Mouse (Mus musculus) myocyte (in vitro differentiated cells): Measurements from ENCODE around the gene Ccdc137. TPM values are rescaled to one million over a fixed set of nuclear protein-coding genes. Genes with fewer than 3 reads are reported as not detected.
A peak's percentile ranks its signal among the peaks of the same experiment; 100 is the strongest.

ENCODE experiments used
- H3K27me3 ChIP-seq: one replicate; pipeline ENCODE4 v1.6.1; 2011; ENCODE audit not compliant: control insufficient read depth, insufficient read depth, insufficient read length
- H3K36me3 ChIP-seq: one replicate; pipeline ENCODE4 v1.6.1; 2011; ENCODE audit not compliant: control insufficient read depth, insufficient read depth
- H3K4me2 ChIP-seq: one replicate; pipeline ENCODE4 v1.6.1; 2011; ENCODE audit warnings: low read depth, control low read depth
- H3K4me3 ChIP-seq: one replicate; pipeline ENCODE4 v1.5.1; 2011; ENCODE audit warnings: mild to moderate bottlenecking, control low read depth, moderate library complexity
- H3K79me2 ChIP-seq: one replicate; pipeline ENCODE4 v1.6.1; 2011; ENCODE audit not compliant: control insufficient read depth, insufficient read depth
- H3ac ChIP-seq: one replicate; pipeline ENCODE4 v1.6.1; 2011; ENCODE audit not compliant: control insufficient read depth, insufficient read length
- CEBPB ChIP-seq: IDR thresholded peaks from 2 replicates; pipeline ENCODE4 v1.6.1; 2011; ENCODE audit warnings: mild to moderate bottlenecking, moderate library complexity; ENCODE audit not compliant: poor library complexity, insufficient read depth, severe bottlenecking
- E2F4 ChIP-seq: IDR thresholded peaks from one replicate; pipeline ENCODE4 v1.6.1; 2011; ENCODE audit warnings: mild to moderate bottlenecking, control low read depth, moderate library complexity; ENCODE audit not compliant: insufficient read depth
- MAX ChIP-seq: IDR thresholded peaks from one replicate; pipeline ENCODE4 v1.6.1; 2011; ENCODE audit warnings: low read depth, mild to moderate bottlenecking, control low read depth
- MYOD1 ChIP-seq, 3 experiments: IDR thresholded peaks; one replicate each; pipeline ENCODE4 v1.6.1; 2011; ENCODE audit warnings: control low read depth in 2 of 3, low read depth in 2 of 3, mild to moderate bottlenecking in 2 of 3, moderate library complexity in 1 of 3; ENCODE audit not compliant: insufficient read length in 2 of 3, control insufficient read depth in 1 of 3
- MYOG ChIP-seq, 3 experiments: IDR thresholded peaks; one replicate each; pipeline ENCODE4 v1.6.1; 2011; ENCODE audit warnings: control low read depth in 2 of 3, low read depth in 2 of 3, mild to moderate bottlenecking in 2 of 3; ENCODE audit not compliant: insufficient read length in 2 of 3, control insufficient read depth in 1 of 3, insufficient read depth in 1 of 3
- POLR2A ChIP-seq: IDR thresholded peaks from one replicate; pipeline ENCODE4 v1.6.1; 2011; ENCODE audit warnings: low read depth, mild to moderate bottlenecking, control low read depth, moderate library complexity; ENCODE audit not compliant: insufficient read length
- POLR2AphosphoS2 ChIP-seq: IDR thresholded peaks from one replicate; pipeline ENCODE4 v1.6.1; 2011; ENCODE audit warnings: low read depth, control low read depth; ENCODE audit not compliant: insufficient read length
- REST ChIP-seq: IDR thresholded peaks from one replicate; pipeline ENCODE4 v1.6.1; 2011; ENCODE audit warnings: mild to moderate bottlenecking, control low read depth, moderate library complexity; ENCODE audit not compliant: insufficient read depth, insufficient read length
- SRF ChIP-seq: IDR thresholded peaks from one replicate; pipeline ENCODE4 v1.6.1; 2011; ENCODE audit warnings: low read depth; ENCODE audit not compliant: control insufficient read depth, insufficient read length
- TCF12 ChIP-seq: IDR thresholded peaks from one replicate; pipeline ENCODE4 v1.6.1; 2011; ENCODE audit warnings: mild to moderate bottlenecking, control low read depth; ENCODE audit not compliant: poor library complexity, insufficient read depth, severe bottlenecking
- TCF3 ChIP-seq: IDR thresholded peaks from one replicate; pipeline ENCODE4 v1.6.1; 2011; ENCODE audit warnings: low read depth, control low read depth; ENCODE audit not compliant: insufficient read length
- USF1 ChIP-seq: IDR thresholded peaks from one replicate; pipeline ENCODE4 v1.6.1; 2011; ENCODE audit warnings: low read depth, mild to moderate bottlenecking, control low read depth, moderate library complexity
- polyA plus RNA-seq: library from polyadenylated mRNA; unstranded; fragments of >200 nt; fragmentation: generic; extraction: Trizol; gene quantifications from one replicate; pipeline ENCODE4 v1.2.1, GENCODE M21; 2012; ENCODE audit warnings: missing spikeins

The Ccdc137 gene
- polyA plus RNA-seq, 1 experiment, result 11.4 TPM

GRCm38 (mm10) chr11:120423569-120424295 is 34.2 kb upstream of the Ccdc137 start:
- H3K4me2 ChIP-seq, result no peak overlapping the region
- H3K27me3 ChIP-seq, result no peaks in the 10 kb centered on the region
- H3K79me2 ChIP-seq, result peaks cover 35% of the 10 kb centered on the region

DNA sequence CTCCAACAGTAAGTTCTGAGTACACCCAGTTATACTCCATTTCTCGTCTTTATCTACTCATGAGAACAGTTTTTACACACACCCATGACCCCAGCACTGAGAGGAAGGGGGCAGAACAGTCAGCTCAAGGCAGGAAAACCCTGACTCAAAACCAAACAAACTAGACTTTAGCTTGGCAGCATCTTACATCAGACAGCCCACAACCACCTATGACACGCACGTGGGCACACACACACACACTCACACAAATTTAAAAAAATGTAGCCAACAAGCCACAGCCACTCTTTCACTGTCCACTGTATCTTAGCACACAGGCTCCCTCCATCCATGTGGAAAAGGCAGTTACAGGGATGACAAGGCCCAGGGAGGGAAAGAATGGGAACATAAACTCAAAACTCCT is 31.2 kb upstream of the Ccdc137 start:
- Histone ChIP-seq H3K79me2 (peaks cover 55% of the 10 kb centered on the region), H3ac (no peak overlapping the region), H3K36me3 (peaks cover 66% of the 10 kb centered on the region), H3K4me2 (no peak overlapping the region), H3K4me3 (no peak overlapping the region), H3K27me3 (no peaks in the 10 kb centered on the region)
- TF ChIP-seq MYOG (IDR thresholded peaks at IDR 0.05; ENCODE audit: control insufficient read depth in 1 of 3, insufficient read depth in 1 of 3, insufficient read length in 2 of 3, low read depth in 2 of 3), result no peak
- TF ChIP-seq REST, result no peak

More at GRCm38 (mm10) chr11:120423569-120424295, 34.2 kb upstream of the Ccdc137 start:
- Histone ChIP-seq H3K4me3 (no peak overlapping the region), H3K36me3 (peaks cover 72% of the 10 kb centered on the region), H3ac (no peak overlapping the region)
- TF ChIP-seq POLR2AphosphoS2 (no peak), REST (no peak), POLR2A (no peak), SRF (no peak), CEBPB (no peak), TCF12 (no peak), MYOG (IDR thresholded peaks at IDR 0.05; ENCODE audit: control insufficient read depth in 1 of 3, insufficient read depth in 1 of 3, insufficient read length in 2 of 3, low read depth in 2 of 3) (no peak), TCF3 (no peak), MAX (no peak), MYOD1 (IDR thresholded peaks at IDR 0.05; ENCODE audit: control insufficient read depth in 1 of 3, insufficient read length in 2 of 3, low read depth in 2 of 3) (no peak)

DNA sequence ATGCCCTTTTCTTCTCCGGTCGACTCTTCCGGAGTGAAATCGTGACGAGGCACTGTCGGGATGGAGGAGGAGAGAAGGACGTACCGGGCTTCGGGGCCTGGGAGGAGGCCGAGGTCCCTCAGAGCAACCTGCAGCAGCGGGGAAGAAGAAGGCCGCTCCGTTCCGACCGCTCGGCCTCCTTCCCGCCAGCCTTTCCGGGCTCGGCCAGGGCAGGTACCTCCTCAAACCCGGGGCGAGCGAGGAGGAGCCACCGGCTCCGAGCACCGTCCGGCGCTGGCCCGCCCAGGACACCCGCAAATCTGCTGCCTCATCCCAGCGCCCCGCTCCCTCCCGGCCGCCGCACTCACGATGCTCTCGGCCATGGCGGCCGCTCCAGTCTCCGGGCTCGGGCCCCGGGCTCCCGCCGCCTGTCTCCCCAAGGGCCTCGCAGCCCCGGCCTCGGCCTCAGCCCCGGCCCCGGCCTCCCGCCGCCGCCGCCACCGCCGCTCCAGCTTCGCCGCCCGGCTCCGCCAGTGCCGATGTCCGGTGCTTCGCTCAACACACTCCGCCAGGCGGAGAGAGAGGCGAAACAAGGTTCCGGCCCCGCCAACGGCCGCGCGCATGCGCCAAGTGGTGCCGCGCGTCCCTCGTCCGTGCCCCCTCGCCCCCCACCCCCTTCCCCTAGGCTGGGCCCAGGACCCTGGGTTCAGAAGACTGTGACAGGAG is 20.6 kb upstream of the Ccdc137 start, which contains the start of gene Nploc4:
Nploc4 (minus strand) TSS at position 557 of the 705 bp plus-strand sequence.
- TF ChIP-seq E2F4 (peak; percentile 56), MYOG (IDR thresholded peaks at IDR 0.05; ENCODE audit: control insufficient read depth in 1 of 3, insufficient read depth in 1 of 3, insufficient read length in 2 of 3, low read depth in 2 of 3) (peak in 2 of 3 experiments; percentile 29 to 52), POLR2AphosphoS2 (peak; percentile 58), POLR2A (peak; percentile 86), TCF3 (no peak), CEBPB (no peak), USF1 (no peak), SRF (no peak), TCF12 (no peak), MAX (no peak), MYOD1 (IDR thresholded peaks at IDR 0.05; ENCODE audit: control insufficient read depth in 1 of 3, insufficient read length in 2 of 3, low read depth in 2 of 3) (peak in 1 of 3 experiments; percentile 37), REST (no peak)
- Histone ChIP-seq H3K4me3 (peak within 1 kb of the TSS; percentile 85), H3ac (peak within 1 kb of the TSS; percentile 28), H3K36me3 (peaks cover 8% of the 10 kb centered on the region), H3K79me2 (peaks cover 44% of the 10 kb centered on the region), H3K27me3 (no peaks in the 10 kb centered on the region), H3K4me2 (peak within 1 kb of the TSS; percentile 98)

GRCm38 (mm10) chr11:120437857-120438385 is 20.0 kb upstream of the Ccdc137 start:
- peaks cover 40% of the 10 kb centered on the region for H3K79me2 ChIP-seq
- TF ChIP-seq TCF12 (no peak), MYOD1 (IDR thresholded peaks at IDR 0.05; ENCODE audit: control insufficient read depth in 1 of 3, insufficient read length in 2 of 3, low read depth in 2 of 3) (no peak), MAX (no peak), POLR2AphosphoS2 (no peak), REST (no peak), TCF3 (no peak), E2F4 (no peak)
- peak overlapping the region; percentile 28 for H3ac ChIP-seq
- H3K4me3 ChIP-seq, result peak overlapping the region; percentile 85
- no peaks in the 10 kb centered on the region for H3K27me3 ChIP-seq
- peaks cover 8% of the 10 kb centered on the region for H3K36me3 ChIP-seq
- peak overlapping the region; percentile 68 for H3K4me2 ChIP-seq

DNA sequence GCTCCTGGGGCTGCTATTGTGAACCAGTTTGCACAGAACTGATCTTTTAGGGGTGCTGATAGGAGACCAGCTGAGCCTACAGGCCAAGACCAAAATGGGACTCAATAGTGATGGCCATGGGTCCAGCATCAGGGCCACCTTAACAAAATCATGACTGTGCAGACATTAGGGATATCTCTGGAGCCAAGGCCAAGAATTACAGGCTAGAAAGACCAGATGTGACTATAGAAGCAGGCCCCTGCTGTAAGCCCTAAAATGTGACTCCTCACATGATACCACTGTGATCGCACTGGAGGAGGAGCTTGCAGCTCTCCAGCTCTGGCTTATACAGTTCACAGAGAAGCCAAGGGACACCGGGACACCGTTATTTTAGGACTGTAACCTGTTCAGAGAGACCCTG is 15.6 kb upstream of the Ccdc137 start, which contains the start of gene Tspan10:
Tspan10 (plus strand) TSS at position 301 of the 400 bp plus-strand sequence.
- H3K36me3 ChIP-seq, result no peaks in the 10 kb centered on the region
- H3K4me2 ChIP-seq, result no peak within 1 kb of the TSS
- no peak within 1 kb of the TSS for H3K4me3 ChIP-seq
- H3ac ChIP-seq, result no peak within 1 kb of the TSS
- peaks cover 5% of the 10 kb centered on the region for H3K27me3 ChIP-seq
- no peaks in the 10 kb centered on the region for H3K79me2 ChIP-seq
- TF ChIP-seq MYOG (IDR thresholded peaks at IDR 0.05; ENCODE audit: control insufficient read depth in 1 of 3, insufficient read depth in 1 of 3, insufficient read length in 2 of 3, low read depth in 2 of 3), result no peak
- no peak for TF ChIP-seq E2F4
- TF ChIP-seq POLR2A, result no peak
- TF ChIP-seq TCF12, result no peak
- no peak for TF ChIP-seq POLR2AphosphoS2
- TF ChIP-seq USF1, result no peak
- no peak for TF ChIP-seq REST
- no peak for TF ChIP-seq TCF3
- no peak for TF ChIP-seq MAX
- TF ChIP-seq CEBPB, result no peak
- no peak for TF ChIP-seq SRF
- TF ChIP-seq MYOD1 (IDR thresholded peaks at IDR 0.05; ENCODE audit: control insufficient read depth in 1 of 3, insufficient read length in 2 of 3, low read depth in 2 of 3), result no peak
